Mouse (Mus musculus): ENCODE data around the gene Tnfrsf4. TPM values are rescaled to one million over a fixed set of nuclear protein-coding genes. Genes with fewer than 3 reads are reported as not detected.

Tnfrsf4 gene
- 0.60 and 2.3 TPM in 2 replicates for polyA plus RNA-seq (2012)

GRCm38 (mm10) chr4:156013637-156014036, at the start of gene Tnfrsf4:
TSS of gene Tnfrsf4 (plus strand) at chr4:156013843.
- no peak for TF ChIP-seq GATA1 (IDR thresholded peaks at IDR 0.05; ENCODE audit: low read length)

GRCm38 (mm10) chr4:155964396-155964795, 49.2 kb upstream of the Tnfrsf4 start:
- no peak for TF ChIP-seq GATA1 (IDR thresholded peaks at IDR 0.05; ENCODE audit: low read length)

- no peak for TF ChIP-seq GATA1 (IDR thresholded peaks at IDR 0.05; ENCODE audit: low read length)
These were observed 44.5 kb upstream of the Tnfrsf4 start for GRCm38 (mm10) chr4:155969043-155969653.

- TF ChIP-seq GATA1 (IDR thresholded peaks at IDR 0.05; ENCODE audit: low read length): no peak
These were observed 43.4 kb upstream of the Tnfrsf4 start for GRCm38 (mm10) chr4:155970286-155970685.

- TF ChIP-seq GATA1 (IDR thresholded peaks at IDR 0.05; ENCODE audit: low read length): no peak
These were observed 41.0 kb upstream of the Tnfrsf4 start for GRCm38 (mm10) chr4:155972651-155973050.

GRCm38 (mm10) chr4:155973239-155973638, 40.4 kb upstream of the Tnfrsf4 start:
- no peak for TF ChIP-seq GATA1 (IDR thresholded peaks at IDR 0.05; ENCODE audit: low read length)

GRCm38 (mm10) chr4:155981436-155982082, 32.1 kb upstream of the Tnfrsf4 start:
- TF ChIP-seq GATA1 (IDR thresholded peaks at IDR 0.05; ENCODE audit: low read length): no peak

- TF ChIP-seq GATA1 (IDR thresholded peaks at IDR 0.05; ENCODE audit: low read length): no peak
These were observed 29.9 kb upstream of the Tnfrsf4 start for GRCm38 (mm10) chr4:155983788-155984187.

- no peak for TF ChIP-seq GATA1 (IDR thresholded peaks at IDR 0.05; ENCODE audit: low read length)
These were observed 22.3 kb upstream of the Tnfrsf4 start for GRCm38 (mm10) chr4:155991211-155991907.

GRCm38 (mm10) chr4:155991908-155992230, 21.8 kb upstream of the Tnfrsf4 start:
- no peak for TF ChIP-seq GATA1 (IDR thresholded peaks at IDR 0.05; ENCODE audit: low read length)

GRCm38 (mm10) chr4:155992241-155992905, 21.3 kb upstream of the Tnfrsf4 start, which contains the start of the genes B3galt6 and Sdf4:
TSS of gene B3galt6 (minus strand) at chr4:155992649.
TSS of gene Sdf4 (plus strand) at chr4:155992872.
- TF ChIP-seq GATA1 (IDR thresholded peaks at IDR 0.05; ENCODE audit: low read length): no peak

- TF ChIP-seq GATA1 (IDR thresholded peaks at IDR 0.05; ENCODE audit: low read length): no peak
These were observed 20.6 kb upstream of the Tnfrsf4 start for GRCm38 (mm10) chr4:155992906-155993547.

- TF ChIP-seq GATA1 (IDR thresholded peaks at IDR 0.05; ENCODE audit: low read length): no peak
These were observed 20.0 kb upstream of the Tnfrsf4 start for GRCm38 (mm10) chr4:155993606-155994005.

- no peak for TF ChIP-seq GATA1 (IDR thresholded peaks at IDR 0.05; ENCODE audit: low read length)
These were observed 9.5 kb upstream of the Tnfrsf4 start for GRCm38 (mm10) chr4:156004109-156004508.

GRCm38 (mm10) chr4:156008369-156008768, 5.3 kb upstream of the Tnfrsf4 start:
- TF ChIP-seq GATA1 (IDR thresholded peaks at IDR 0.05; ENCODE audit: low read length): no peak

GRCm38 (mm10) chr4:156014436-156014835, 793 bp downstream of the Tnfrsf4 start:
- TF ChIP-seq GATA1 (IDR thresholded peaks at IDR 0.05; ENCODE audit: low read length): no peak
